Mouse (Mus musculus): Measurements from ENCODE around the gene Mroh2a.
A peak's percentile ranks its signal among the peaks of the same experiment; 100 is the strongest.

The Mroh2a gene

DNA sequence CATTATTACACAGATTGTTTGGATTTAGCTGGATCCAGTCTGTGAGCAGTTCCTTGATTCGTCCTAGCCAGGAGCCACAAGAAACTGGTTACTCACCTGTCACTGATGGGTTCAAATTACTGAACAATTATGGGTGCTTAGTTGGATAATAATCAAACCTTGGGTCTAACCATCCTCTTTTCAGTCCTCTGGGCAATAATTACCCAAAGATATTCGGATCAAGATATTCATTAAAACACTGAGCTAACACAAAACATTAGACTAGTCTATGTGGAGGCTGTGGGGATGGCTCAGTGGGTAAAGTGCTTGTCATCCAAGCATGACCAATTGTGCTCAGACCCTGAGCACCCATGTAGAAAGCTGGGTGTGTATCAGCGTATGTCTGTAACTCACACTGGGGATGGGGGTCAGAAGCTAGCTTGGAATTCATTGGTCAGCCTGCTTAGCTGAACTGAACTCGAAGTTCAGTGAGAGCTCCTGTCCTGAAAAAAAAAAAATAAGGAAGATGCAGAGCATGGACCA lies 9.2 kb downstream of the Mroh2a start:
- DNase-seq: peak; percentile 95

DNA sequence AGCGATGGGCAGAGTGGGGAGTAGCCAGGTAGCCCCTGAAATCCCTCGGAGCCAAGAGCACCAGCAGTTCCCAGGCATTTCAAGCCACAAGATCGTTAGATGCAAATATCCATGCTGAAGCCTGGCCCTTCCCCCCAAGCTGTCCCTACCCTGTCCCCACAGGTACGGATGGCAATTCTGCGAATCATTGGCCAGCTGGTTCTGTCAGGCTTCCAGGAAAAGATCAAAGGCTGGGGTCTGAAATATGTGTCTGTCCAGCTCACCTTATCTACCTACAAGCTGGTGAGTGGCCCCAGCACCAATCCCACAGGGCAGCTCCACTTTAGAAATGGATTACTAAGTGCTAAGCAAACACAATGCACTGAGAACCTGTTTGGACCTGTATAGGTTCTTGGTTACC lies 10.5 kb downstream of the Mroh2a start:
- DNase-seq: no peak

- no peak for DNase-seq
Observed at GRCm38 (mm10) chr1:88238771-88239170, 12.0 kb downstream of the Mroh2a start.

GRCm38 (mm10) chr1:88240072-88240471 lies 13.3 kb downstream of the Mroh2a start:
- DNase-seq: no peak

DNA sequence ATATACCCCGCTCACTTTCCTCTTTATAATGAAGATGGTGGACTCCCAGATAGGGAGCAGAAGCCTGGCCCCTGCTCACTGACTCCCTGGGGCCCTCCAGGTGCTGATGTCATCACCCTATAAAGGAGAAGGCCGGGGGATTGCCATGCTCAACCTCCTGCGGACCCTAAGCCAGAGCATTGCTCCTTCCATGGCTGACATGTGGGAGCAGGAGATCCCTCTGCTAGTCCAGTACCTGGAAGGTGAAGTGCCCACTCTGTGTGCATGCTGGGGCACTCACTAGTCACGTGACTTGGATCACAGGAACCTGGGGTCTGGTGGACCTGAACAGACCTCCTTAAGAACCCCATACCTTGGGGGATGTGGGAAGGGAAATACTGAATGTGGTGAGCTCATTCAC lies 13.8 kb downstream of the Mroh2a start:
- DNase-seq: no peak

DNA sequence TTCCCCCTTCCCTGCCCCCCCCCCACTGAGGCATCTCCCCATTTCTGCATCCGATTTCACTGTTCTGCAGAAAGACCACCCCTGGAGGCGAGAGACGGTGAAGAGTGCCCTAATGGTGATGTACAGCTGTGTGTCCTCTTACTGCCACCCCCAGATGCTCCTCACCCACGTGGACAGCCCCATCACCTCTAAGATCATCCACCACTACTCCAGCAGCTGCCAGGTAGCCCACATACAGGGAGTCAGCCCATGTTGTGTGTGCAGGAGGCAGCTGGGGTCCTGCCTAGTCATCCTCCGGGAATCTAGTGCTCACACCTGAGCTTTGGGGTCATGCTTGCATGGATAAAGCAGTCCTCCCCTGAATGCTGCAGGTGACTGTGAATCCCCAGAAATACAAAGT lies 17.1 kb downstream of the Mroh2a start:
- DNase-seq: no peak

DNA sequence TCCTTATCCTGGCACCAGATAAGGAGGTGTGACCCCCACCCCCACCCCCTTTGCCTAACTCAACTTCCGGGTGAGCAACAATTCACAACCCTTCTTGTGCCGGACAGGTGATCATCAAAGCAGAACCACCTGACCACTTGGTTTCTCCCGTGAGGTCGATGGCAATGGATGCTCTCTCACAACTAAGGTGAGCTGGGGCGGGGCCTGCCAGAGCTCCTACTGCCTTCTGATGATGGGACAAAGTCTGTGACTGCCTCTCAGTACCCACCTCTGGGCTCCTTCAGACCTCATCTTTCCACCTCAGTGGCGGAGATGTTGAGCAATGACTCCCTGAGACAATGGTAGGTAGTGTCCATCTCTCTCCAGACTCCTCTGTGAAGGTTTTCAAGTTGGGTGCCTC lies 19.1 kb downstream of the Mroh2a start:
- DNase-seq: no peak

DNA sequence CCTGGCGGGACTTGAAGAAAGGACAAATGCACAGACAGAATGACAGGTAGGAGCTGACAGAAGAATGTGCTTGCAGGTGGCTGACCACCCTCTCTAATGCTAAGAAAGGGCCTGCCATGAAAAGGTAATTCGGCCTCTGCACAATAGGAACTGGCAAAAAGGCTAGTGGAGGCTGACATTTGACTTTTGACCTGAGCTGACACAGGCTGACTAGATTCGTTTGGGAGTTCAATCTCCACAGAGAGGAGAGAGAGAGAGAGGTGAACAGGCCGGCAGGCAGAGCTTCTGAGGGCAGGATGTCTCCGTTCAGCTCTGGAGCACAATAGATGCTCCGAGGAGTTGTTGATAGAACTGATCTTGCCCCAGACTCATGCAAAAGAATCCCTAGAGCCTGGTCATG lies 19.6 kb downstream of the Mroh2a start:
- DNase-seq: no peak

DNA sequence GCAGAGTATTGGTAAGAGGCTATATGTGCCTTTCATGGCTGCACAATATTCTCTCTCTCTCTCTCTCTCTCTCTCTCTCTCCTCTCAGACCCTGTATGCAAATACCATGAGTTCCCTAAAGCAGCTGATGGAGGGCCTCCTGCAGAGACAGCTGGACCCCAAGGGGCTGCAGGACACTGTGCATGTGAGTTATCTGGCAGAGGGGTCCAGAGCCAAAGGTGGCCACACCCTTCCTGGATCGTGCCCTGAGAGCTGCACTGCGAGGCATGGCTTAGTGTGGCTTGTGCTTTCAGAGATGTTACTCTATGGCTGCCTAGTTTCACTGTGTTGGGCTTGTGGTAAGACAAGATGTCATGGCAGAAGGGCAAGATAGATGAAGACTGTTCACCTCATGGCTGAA lies 20.9 kb downstream of the Mroh2a start:
- no peak for DNase-seq

GRCm38 (mm10) chr1:88248658-88249057 lies 21.9 kb downstream of the Mroh2a start:
- DNase-seq: no peak

DNA sequence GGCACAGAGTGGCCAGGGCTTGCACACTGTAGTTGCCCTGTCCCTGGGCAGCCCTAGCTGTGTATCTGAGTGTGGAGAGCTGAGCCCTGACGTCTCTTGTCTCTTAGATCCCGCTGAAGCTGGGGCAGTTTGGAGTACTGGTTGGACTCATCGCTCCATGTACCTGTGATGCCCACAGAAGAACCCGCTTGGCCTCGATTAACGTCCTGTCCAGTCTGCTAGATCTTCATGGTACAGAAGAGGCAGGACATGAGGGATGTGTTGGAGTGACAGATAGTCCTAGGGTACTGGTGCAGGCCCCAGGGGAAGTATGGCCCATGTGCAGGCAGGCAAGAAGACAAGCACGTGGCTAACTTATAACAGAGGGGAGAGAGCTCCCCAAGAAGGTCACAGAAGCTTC lies 22.8 kb downstream of the Mroh2a start:
- DNase-seq: no peak

DNA sequence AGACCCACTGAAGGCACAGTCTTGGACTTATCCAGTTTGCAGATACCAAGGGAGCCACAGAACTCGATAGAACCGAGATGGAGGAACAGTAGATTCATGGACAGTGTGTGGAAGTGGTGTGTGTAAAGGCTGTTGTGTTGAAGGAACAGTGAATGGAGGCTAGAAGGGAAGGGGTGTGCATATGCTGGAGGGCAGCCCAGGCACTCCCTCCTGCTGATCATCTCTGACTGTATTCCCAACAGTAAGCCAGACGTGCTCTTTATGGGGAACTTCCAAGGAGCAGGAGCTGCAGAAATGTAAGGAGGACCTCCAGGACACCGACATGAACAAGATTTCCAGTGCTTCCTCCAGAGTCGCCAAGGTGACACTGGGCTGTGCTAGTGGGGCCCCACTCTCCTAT lies 23.2 kb downstream of the Mroh2a start:
- no peak for DNase-seq

DNA sequence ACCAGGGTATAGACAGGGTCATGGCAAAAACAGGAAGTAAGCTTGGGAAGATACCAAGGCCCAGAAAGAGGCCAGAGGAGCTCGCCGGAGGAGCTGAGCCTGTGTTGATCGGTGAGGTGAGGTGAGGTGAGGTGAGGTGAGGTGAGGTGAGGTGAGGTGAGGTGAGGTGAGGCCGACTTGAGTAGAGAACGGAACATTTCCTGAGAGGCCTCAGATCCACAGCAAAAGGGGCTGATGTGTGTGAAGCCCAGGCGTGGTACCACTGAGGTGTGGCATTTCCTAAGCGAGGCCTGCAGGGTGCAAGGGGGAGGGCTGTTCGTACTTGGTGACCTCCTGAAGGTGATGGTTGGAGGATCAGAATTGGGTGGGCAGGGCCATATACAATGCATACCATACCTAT lies 26.3 kb downstream of the Mroh2a start:
- no peak for DNase-seq

DNA sequence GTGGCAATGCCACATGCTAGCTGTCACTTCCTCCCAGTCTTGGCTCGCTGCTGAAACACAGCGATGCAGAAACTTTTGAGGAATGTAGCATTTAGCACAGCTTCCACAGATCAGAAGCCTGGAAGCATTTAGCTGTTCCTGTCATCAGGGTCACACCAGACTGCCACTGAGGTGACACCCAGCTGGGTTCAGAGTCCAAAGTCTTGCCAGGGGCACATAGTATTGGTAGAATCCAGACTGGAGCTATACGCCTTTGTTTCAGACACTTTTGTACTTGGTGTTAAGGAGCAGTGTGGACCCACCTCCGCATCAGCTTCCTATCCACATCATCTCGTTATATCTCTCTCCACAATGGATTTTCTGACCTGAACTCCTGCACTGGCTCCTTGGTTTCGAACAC lies 26.8 kb downstream of the Mroh2a start:
- no peak for DNase-seq

DNA sequence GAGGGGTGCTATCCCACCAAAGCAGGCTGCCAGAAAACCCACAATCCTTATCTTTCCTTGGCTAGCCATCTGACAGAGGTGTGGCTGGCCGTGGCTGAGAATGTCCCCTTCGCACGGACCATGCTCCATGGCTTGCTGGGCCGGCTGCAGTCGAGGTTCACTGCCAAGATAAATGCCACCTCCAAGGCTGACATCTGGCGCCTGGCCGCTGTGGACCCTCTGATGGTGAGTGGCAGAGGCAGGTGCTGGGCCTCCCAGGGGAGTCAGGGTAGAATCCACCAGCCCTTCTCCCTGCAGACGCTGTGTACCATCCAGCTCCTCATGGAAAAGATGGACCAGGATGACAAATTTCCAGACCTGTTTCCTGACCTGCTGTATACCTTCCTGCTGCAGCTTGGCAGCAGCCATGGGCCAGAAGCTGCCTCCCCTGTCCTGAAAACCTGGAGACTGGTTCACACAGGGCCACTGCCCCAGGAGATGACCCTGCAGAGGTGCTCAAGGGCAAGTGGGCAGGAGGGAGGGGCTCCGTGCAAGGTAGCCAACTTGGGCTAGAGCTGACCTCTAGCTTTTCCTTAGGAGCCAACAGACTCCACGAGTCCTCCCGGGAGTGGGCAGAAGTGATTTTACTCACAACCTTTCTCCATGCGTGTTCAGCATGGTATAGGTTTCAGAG lies 28.1 kb downstream of the Mroh2a start:
- DNase-seq: no peak

- no peak for DNase-seq
Observed at GRCm38 (mm10) chr1:88255466-88255857, 28.7 kb downstream of the Mroh2a start.

DNA sequence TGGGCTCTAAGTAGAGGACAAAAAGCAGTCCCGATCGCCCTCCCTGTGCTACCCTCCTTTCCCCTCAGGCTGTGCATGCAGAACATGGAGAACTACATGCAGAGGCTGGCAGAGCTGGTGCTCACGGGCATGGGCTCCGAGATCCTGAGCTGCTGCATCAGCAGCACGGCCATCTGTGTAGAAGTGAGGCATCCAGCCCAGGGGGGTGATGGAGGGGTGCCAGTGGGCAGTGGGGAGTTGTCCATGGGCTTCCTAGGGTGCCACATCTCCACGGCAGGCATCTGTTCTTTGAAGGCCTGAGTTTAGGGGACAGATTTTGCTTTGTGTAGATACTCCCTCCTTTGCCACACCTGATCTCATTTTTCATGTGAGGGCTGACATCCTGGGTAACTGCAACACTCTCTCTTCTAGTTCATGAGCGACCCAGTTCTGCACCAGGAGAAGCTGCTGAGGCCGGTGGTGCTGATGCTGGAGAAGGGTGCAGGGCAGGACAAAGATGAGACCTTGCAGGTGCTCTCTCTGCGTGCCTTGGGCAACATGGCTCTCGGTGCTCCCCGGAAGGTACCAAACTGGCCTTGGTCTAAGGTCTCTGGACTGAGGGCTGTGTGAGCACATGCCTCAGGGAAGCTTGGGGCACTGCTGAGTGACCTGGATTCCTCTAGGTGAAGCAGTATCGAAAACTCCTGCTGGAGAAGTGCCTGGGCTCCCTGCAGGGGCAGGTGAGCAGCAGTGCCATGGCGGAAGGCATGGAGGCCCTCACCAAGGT lies 29.4 kb downstream of the Mroh2a start:
- DNase-seq: no peak

DNA sequence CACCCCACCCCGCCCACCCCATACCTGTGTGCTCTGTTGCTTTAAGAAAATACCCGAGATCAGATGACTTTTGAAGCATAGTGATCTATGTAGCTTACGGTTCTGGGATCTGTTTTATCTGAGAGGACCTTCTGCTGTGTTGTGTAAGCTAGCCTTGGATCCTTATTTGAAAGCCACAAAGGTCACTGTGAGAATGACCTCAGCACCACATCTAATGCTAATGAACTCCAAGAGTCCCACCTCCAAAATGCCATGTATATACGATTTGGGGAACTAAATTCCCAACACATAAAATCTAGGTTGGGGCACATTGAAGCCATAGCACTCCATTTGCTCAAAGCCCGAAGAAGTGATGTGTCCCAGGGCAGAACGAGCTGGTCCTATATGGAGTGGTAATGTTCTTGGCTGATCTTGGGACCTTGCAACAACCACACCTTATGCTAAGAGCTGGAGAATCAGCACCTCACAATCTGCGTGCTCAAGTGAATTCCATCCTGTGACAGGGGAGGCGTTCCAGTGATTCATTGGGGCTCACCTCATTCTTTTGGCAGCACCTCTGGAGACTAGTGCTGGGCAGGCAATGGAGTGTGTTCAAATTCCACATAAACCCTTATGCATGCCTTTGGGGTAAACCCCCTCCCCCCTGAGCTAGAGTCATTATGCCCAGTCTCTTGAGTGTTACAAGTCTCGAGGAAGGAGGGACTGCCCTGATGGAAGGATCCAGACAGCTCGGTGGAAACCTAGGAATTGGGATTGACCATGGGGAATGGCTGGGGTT lies 30.3 kb downstream of the Mroh2a start:
- DNase-seq: no peak

GRCm38 (mm10) chr1:88257681-88258080 lies 30.9 kb downstream of the Mroh2a start:
- no peak for DNase-seq

DNA sequence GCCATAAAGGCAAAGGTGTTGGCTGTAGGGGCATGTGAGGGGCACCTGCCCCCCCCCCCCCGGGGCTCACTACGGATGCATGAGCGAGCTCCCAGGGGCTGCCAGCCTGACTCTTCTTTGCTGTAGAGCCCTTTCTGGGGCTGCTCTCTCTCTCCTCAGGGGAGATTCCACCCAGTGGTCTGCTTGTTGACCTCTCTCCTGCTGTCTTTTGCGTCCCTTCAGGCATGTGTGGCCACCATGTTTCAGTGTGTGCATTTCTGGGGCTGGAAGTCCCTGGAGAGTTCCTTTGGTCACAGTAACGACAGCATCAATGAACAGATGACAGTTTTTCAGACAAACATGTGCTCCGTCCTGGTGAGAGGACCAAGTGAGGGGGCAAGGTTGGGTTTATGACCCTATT lies 31.6 kb downstream of the Mroh2a start:
- DNase-seq: no peak

DNA sequence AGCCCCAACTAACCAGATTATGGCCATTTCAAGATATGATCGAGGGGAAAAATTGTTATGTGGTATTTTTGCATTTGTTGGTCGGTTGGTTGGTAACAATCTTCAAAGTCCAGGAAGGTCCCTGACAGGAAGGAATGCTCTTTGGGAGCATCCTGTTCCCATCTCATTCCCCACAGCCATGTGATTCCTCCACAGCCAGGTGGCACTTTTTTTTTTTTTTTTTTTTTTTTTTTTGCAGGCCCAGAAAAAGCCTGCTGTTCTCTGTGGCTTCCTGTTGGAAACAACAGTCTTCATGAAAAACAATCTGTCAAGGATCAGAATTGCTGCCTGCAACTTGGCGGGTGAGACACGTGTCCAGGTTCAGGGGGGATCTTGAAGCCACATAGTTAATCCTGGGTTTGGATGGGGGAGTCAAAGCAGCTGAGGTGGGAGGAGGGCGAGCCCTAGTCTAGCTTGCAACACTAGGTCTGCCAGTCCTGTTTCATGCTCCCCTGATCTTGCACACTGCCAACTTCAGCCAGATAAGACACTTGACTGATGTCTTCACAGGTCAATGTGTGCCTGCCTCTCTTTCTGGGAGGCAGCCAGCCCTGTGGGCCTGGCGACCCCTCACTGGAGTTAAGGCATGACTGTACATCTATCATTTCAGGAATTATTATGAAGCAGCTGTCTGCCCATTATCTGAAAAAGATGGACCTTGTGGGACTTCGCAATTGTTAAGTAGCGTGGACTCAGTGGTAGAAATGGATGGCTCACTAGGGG lies 32.3 kb downstream of the Mroh2a start:
- DNase-seq: no peak

GRCm38 (mm10) chr1:88259643-88260024 lies 32.8 kb downstream of the Mroh2a start:
- DNase-seq: no peak

- peak; percentile 60 for DNase-seq
Observed at GRCm38 (mm10) chr1:88260114-88260513, 33.3 kb downstream of the Mroh2a start.

Measured in kidney, adult 9 months (tissue).